Mouse (Mus musculus): ENCODE measurements around the gene Fbxo34.
"Not testable (repeated sequence)": the region's sequence is repeated elsewhere in the genome, so short reads cannot be mapped to it uniquely, and the experiment has no call there.

Gene Fbxo34

GRCm38 (mm10) chr14:47516755-47517154 is 66.5 kb downstream of the Fbxo34 start:
- DNase-seq (ENCODE audit: low spot score in 2 of 2), result peak; percentile 50 to 53

- DNase-seq (ENCODE audit: low spot score in 2 of 2), result no peak
Measured at GRCm38 (mm10) chr14:47518619-47519018, 68.4 kb downstream of the Fbxo34 start.

GRCm38 (mm10) chr14:47520751-47521449 is 70.7 kb downstream of the Fbxo34 start:
- no peak for DNase-seq (ENCODE audit: low spot score in 2 of 2)

GRCm38 (mm10) chr14:47521609-47522008 is 71.4 kb downstream of the Fbxo34 start:
- no peak for DNase-seq (ENCODE audit: low spot score in 2 of 2)

- no peak for DNase-seq (ENCODE audit: low spot score in 2 of 2)
Measured at GRCm38 (mm10) chr14:47522301-47522700, 72.1 kb downstream of the Fbxo34 start.

- DNase-seq (ENCODE audit: low spot score in 2 of 2), result no peak
Measured at GRCm38 (mm10) chr14:47525374-47525773, 75.2 kb downstream of the Fbxo34 start.

GRCm38 (mm10) chr14:47525861-47526260 is 75.6 kb downstream of the Fbxo34 start:
- peak in 1 of 2 experiments; percentile 49 for DNase-seq (ENCODE audit: low spot score in 2 of 2)

GRCm38 (mm10) chr14:47527833-47528232 is 77.6 kb downstream of the Fbxo34 start:
- DNase-seq (ENCODE audit: low spot score in 2 of 2), result no peak

GRCm38 (mm10) chr14:47528293-47528692 is 78.1 kb downstream of the Fbxo34 start:
- DNase-seq (ENCODE audit: low spot score in 2 of 2), result no peak

GRCm38 (mm10) chr14:47529019-47529418 is 78.8 kb downstream of the Fbxo34 start:
- DNase-seq (ENCODE audit: low spot score in 2 of 2), result peak; percentile 77 to 82

- not testable (repeated sequence) for DNase-seq (ENCODE audit: low spot score in 2 of 2)
Measured at GRCm38 (mm10) chr14:47529592-47529991, 79.4 kb downstream of the Fbxo34 start.

- DNase-seq (ENCODE audit: low spot score in 2 of 2), result no peak
Measured at GRCm38 (mm10) chr14:47532496-47532895, 82.3 kb downstream of the Fbxo34 start.

GRCm38 (mm10) chr14:47533365-47534175 is 83.3 kb downstream of the Fbxo34 start:
- peak; percentile 52 to 73 for DNase-seq (ENCODE audit: low spot score in 2 of 2)

GRCm38 (mm10) chr14:47534176-47534525 is 83.9 kb downstream of the Fbxo34 start:
- DNase-seq (ENCODE audit: low spot score in 2 of 2), result no peak

GRCm38 (mm10) chr14:47535096-47535495 is 84.9 kb downstream of the Fbxo34 start:
- no peak for DNase-seq (ENCODE audit: low spot score in 2 of 2)

GRCm38 (mm10) chr14:47541325-47541948 is 91.2 kb downstream of the Fbxo34 start:
- no peak for DNase-seq (ENCODE audit: low spot score in 2 of 2)

- DNase-seq (ENCODE audit: low spot score in 2 of 2), result no peak
Measured at GRCm38 (mm10) chr14:47542283-47542682, 92.1 kb downstream of the Fbxo34 start.

- no peak for DNase-seq (ENCODE audit: low spot score in 2 of 2)
Measured at GRCm38 (mm10) chr14:47544286-47544685, 94.1 kb downstream of the Fbxo34 start.

- DNase-seq (ENCODE audit: low spot score in 2 of 2), result no peak
Measured at GRCm38 (mm10) chr14:47544877-47545276, 94.7 kb downstream of the Fbxo34 start.

- DNase-seq (ENCODE audit: low spot score in 2 of 2), result no peak
Measured at GRCm38 (mm10) chr14:47551668-47552067, 101.4 kb downstream of the Fbxo34 start.

GRCm38 (mm10) chr14:47553380-47553779 is 103.2 kb downstream of the Fbxo34 start:
- DNase-seq (ENCODE audit: low spot score in 2 of 2), result no peak

GRCm38 (mm10) chr14:47554236-47554635 is 104.0 kb downstream of the Fbxo34 start:
- DNase-seq (ENCODE audit: low spot score in 2 of 2), result no peak

GRCm38 (mm10) chr14:47555225-47555624 is 105.0 kb downstream of the Fbxo34 start:
- DNase-seq (ENCODE audit: low spot score in 2 of 2), result no peak

All from right cerebral cortex, adult 2 months (tissue).